Mouse (Mus musculus) liver, adult 2 months (tissue): ENCODE measurements at regions not wholly inside any gene's neighbourhood (a gene's known extent, or its start where the extent isn't known, plus 50 kb on each side); places are given as distances from the start of the nearest gene placed in this dataset.
"Not testable (repeated sequence)": the region's sequence is repeated elsewhere in the genome, so short reads cannot be mapped to it uniquely, and the experiment has no call there.

Experiments
- DNase-seq: peaks from one replicate; pipeline ENCODE4 v3.0.0-alpha.2; 2011; ENCODE audit warnings: low read depth, low spot score; ENCODE audit errors: extremely low read depth
- H3K27ac ChIP-seq: fragments of 200-500 bp; replicated peaks from 2 replicates; pipeline ENCODE4 v1.5.1; 2012; ENCODE audit warnings: low read depth, mild to moderate bottlenecking, control low read depth, inconsistent platforms, low read length; ENCODE audit not compliant: insufficient read depth
- H3K27me3 ChIP-seq: fragments of 200-500 bp; 2 replicates; pipeline ENCODE4 v1.6.1; 2012; ENCODE audit warnings: mild to moderate bottlenecking, moderate library complexity, low read length, inconsistent platforms; ENCODE audit not compliant: control insufficient read depth, insufficient read depth
- H3K36me3 ChIP-seq: fragments of 200-500 bp; 2 replicates; pipeline ENCODE4 v1.6.1; 2012; ENCODE audit warnings: low read length, inconsistent platforms; ENCODE audit not compliant: control insufficient read depth, insufficient read depth
- H3K4me1 ChIP-seq: fragments of 200-500 bp; 2 replicates; pipeline ENCODE4 v1.6.1; 2011; ENCODE audit warnings: low read length; ENCODE audit not compliant: control insufficient read depth, insufficient read depth
- H3K4me3 ChIP-seq: fragments of 200-500 bp; 2 replicates; pipeline ENCODE4 v1.5.1; 2011; ENCODE audit warnings: low read depth, mild to moderate bottlenecking, control low read depth, low read length, moderate library complexity; ENCODE audit not compliant: insufficient read depth
- H3K79me2 ChIP-seq: fragments of 200-500 bp; 2 replicates; pipeline ENCODE4 v1.6.1; 2012; ENCODE audit warnings: inconsistent platforms, mild to moderate bottlenecking, low read length, moderate library complexity; ENCODE audit not compliant: control insufficient read depth, insufficient read depth
- H3K9ac ChIP-seq: fragments of 200-500 bp; 2 replicates; pipeline ENCODE4 v1.6.1; 2012; ENCODE audit warnings: low read depth, mild to moderate bottlenecking, control low read depth, inconsistent platforms, low read length
- CTCF ChIP-seq: fragments of 200-500 bp; IDR thresholded peaks from 2 replicates; pipeline ENCODE4 v1.5.1; 2011; ENCODE audit warnings: low read depth, low read length, control low read depth
- POLR2A ChIP-seq: fragments of 200-500 bp; IDR thresholded peaks from 2 replicates; pipeline ENCODE4 v1.6.1; 2011; ENCODE audit warnings: low read length, control low read depth; ENCODE audit not compliant: insufficient read depth; ENCODE audit errors: extremely low read depth
- WGBS: fragments of 180-500 bp; shearing (Covaris S2); methylation state at CpG from one replicate; pipeline ENCODE4 v1.1.7; 2018; 5-methylcytosine and 5-hydroxymethylcytosine counted together

- H3K4me3 ChIP-seq = not testable (repeated sequence)
Observed at GRCm38 (mm10) chr9:3116311-3116710, 79.6 kb downstream of the Gm10715 start.

DNA sequence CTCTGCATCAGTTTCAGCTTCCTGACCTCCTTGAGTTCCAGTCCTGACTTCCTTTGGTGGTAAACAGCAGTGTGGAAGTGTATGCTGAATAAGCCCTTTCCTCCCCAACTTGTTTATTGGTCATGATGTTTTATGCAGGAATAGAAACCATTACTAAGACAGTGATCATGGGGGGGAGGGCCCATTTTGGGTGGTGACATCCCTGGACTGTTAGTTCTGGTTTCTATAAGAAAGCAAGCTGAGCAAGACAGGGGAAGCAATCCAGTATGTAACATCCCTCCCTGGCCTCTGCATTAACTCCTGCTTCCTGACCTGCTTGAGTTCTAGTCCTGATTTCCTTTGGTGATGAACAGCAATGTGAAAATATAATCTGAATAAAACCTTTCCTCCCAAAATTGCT lies 124.5 kb downstream of the Gm10715 start:
- Histone ChIP-seq H3K4me1 (no peaks in the 10 kb centered on the region), H3K27me3 (no peaks in the 10 kb centered on the region), H3K4me3 (no peak overlapping the region), H3K36me3 (no peaks in the 10 kb centered on the region), H3K79me2 (no peaks in the 10 kb centered on the region), H3K9ac (no peak overlapping the region), H3K27ac (no peak overlapping the region)
- DNase-seq = no peak
- TF ChIP-seq CTCF (no peak), POLR2A (no peak)

More at GRCm38 (mm10) chr9:3116311-3116710, 79.6 kb downstream of the Gm10715 start:
- not testable (repeated sequence) for H3K4me1 ChIP-seq, DNase-seq, H3K27ac ChIP-seq, H3K36me3 ChIP-seq, H3K79me2 ChIP-seq, H3K27me3 ChIP-seq, H3K9ac ChIP-seq
- 90% methylated on average over 20 of the region's 20 CpGs for WGBS

GRCm38 (mm10) chr9:3184343-3184742 lies 147.7 kb downstream of the Gm10715 start:
- no peaks in the 10 kb centered on the region for H3K79me2 ChIP-seq
- TF ChIP-seq CTCF (no peak), POLR2A (no peak)
- H3K9ac ChIP-seq = no peak overlapping the region
- no peak overlapping the region for H3K27ac ChIP-seq
- no peak overlapping the region for H3K4me3 ChIP-seq
- H3K27me3 ChIP-seq = no peaks in the 10 kb centered on the region
- H3K36me3 ChIP-seq = no peaks in the 10 kb centered on the region
- H3K4me1 ChIP-seq = no peaks in the 10 kb centered on the region
- no peak for DNase-seq

DNA sequence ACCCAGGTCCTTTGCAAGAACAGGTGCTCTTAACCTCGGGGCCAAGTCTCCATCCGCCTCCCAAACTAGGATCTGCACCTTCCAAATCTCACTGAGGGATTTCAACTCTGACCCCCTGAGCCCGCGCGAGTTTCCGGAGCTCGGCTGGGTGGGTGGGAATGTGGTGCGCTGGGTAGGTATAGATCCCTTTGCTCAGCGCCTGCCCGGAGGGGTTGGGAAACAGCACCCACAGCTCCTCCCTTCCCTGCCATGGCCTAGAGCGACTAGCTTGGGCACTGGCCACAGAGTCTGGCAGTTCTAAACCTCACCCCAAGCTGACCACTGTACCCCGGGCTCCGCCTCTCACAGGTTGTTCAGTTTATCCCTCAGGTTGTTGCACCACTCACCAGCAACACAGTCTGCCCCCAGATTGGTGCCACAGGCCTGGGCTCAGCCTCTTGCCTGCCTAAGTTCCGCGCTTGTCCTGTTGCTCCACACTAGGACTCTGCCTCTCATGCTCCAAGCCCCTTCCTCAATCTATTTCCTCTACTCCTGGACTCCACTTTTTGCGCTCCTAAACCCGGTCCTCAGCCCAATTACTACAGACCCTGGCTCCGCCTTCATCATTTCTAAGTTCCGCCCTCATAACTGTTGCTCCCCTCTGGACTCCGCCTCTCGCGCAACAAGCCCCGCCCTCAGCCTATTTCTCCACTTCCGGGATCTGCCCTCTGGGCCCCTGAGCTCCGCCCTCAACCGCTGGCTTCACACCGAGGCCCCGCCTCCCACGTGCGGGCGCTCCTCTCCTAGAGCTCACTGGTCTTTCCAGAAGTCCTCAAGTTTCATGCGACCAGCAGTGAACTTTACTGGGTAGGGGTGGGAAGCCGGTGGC lies 135.6 kb upstream of the Alkbh8 start:
- H3K27ac ChIP-seq = no peak overlapping the region
- TF ChIP-seq CTCF (no peak), POLR2A (no peak)
- no peak overlapping the region for H3K9ac ChIP-seq
- no peaks in the 10 kb centered on the region for H3K79me2 ChIP-seq
- 26% methylated on average over 33 of the region's 33 CpGs for WGBS
- no peak overlapping the region; the same call in 1 of the 2 replicates for H3K4me3 ChIP-seq
- H3K36me3 ChIP-seq = no peaks in the 10 kb centered on the region
- DNase-seq = peak; percentile 51
- no peaks in the 10 kb centered on the region for H3K27me3 ChIP-seq
- H3K4me1 ChIP-seq = no peaks in the 10 kb centered on the region

DNA sequence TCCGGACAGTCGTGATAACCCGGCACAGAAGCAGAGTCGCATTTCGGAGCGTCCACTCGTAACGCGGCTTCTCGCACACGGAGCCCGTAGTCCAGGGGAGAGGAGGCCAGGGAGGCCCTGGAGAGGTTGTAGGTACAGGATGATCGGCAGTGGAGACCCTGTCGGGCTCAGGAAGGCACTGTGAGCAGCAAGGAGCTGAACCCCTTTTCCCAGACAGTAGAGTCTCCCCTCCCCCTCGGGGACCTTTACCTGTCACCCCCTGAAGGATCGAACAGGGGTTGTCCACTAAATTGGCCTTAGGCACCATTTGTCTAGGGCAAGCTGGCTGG lies 135.0 kb upstream of the Alkbh8 start:
- H3K27ac ChIP-seq, H3K9ac ChIP-seq, H3K36me3 ChIP-seq, H3K4me3 ChIP-seq, H3K27me3 ChIP-seq, H3K4me1 ChIP-seq, H3K79me2 ChIP-seq, DNase-seq: not testable (repeated sequence)
- 43% methylated on average over 16 of the region's 16 CpGs for WGBS

- not testable (repeated sequence) for H3K9ac ChIP-seq, H3K36me3 ChIP-seq, H3K27ac ChIP-seq, H3K79me2 ChIP-seq, DNase-seq, H3K4me1 ChIP-seq, H3K4me3 ChIP-seq, H3K27me3 ChIP-seq
- 100% methylated on average over 1 of the region's 1 CpGs for WGBS
Observed at GRCm38 (mm10) chr9:3208120-3208519, 126.8 kb upstream of the Alkbh8 start.
